ENCODE assay signal across 13 mouse cellular contexts in the genomic region with DNA sequence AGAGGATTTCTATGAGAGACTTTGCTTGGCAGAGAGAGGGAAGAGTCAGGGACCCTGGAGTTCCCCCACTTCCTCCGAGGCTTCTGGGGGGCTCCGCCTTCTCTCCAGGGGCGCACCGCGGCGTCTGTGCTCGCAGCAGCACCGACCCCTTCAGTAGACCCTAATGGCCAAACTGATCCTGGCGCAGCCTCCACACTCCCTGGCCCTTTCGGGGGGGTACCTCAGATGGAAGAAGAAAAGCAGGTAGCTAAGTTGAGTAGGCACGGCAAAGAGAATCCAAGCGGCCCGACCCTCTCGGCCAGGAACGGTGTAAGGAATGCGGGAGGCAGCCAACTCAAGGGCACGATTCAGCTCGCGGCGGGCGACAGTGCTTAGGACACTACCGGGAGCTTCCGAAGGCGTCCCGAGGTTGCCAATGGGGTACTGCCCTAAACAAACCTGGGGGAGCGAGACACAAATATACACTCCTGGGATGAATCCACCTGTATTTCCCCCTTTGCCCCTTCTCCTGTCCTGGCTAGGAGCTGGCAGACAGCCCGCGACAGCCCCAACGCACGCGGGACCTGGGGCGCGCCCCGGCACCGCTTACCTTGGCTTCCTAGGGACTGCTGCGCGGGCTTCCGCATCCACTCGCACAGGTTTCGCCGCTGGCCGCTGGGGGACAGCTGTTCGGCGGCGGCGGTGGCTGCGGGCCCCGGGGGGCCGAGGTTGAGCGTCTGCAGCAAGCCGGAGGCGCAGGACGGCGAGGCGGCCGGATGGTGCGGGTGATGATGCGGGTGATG. TPM values are rescaled to one million over a fixed set of nuclear protein-coding genes. Genes with fewer than 3 reads are reported as not detected.
DNase-seq lines count a peak whose midpoint lies in the region; ATAC-seq and TF ChIP-seq lines count a peak whose summit lies in the region.
"Had no signal": no experiment of that assay in that cellular context is flagged by ENCODE, and none has a peak within 500 bp of the region (broad histone marks: within the 10 kb centered on the region; RNA-seq: fewer than 3 reads in every experiment).

No protein-coding gene starts in this region.

- in situ Hi-C loops in Patski (cut with MboI; ENCODE audit: low pct_unique_long_range_greater_than_20kb) = no loop called here

- no peak for DNase-seq in heart, adult 18-20 months
- no peak for DNase-seq in Patski (ENCODE audit: low read depth, low spot score)
- DNase-seq in hindbrain, embryonic 14.5 days (ENCODE audit: low spot score) = no peak
- no peak for DNase-seq in gastrocnemius, postnatal 25 days
- no peak for DNase-seq in layer of hippocampus, postnatal 36 days
- DNase-seq in left cerebral cortex, adult 2 months (ENCODE audit: extremely low spot score in 1 of 2, low spot score in 2 of 2) = no peak
- DNase-seq: adrenal gland, postnatal 36 days had no signal

- POLR2A ChIA-PET in Patski (lab: Charles Lee) = interaction anchor here (1.1 kb wide), 1 partner anchor 8 kb away, joined by 3 read pairs; no protein-coding TSS in a partner anchor

- H3K36me3 ChIP-seq in heart, embryonic 16.5 days (ENCODE audit: control insufficient read depth, insufficient read depth) = no peaks in the 10 kb centered on the region
- no peaks in the 10 kb centered on the region for H3K36me3 ChIP-seq in hindbrain, embryonic 14.5 days (replicated peaks; ENCODE audit: control insufficient read depth, insufficient read depth)
- no peaks in the 10 kb centered on the region for H3K36me3 ChIP-seq in midbrain, embryonic 12.5 days
- H3K36me3 ChIP-seq: neural tube, embryonic 13.5 days had no signal

- no peaks in the 10 kb centered on the region for H3K9me3 ChIP-seq in heart, embryonic 16.5 days (replicated peaks; ENCODE audit: control insufficient read depth, low read length)
- H3K9me3 ChIP-seq in hindbrain, embryonic 14.5 days (ENCODE audit: control insufficient read depth, low read length) = no peaks in the 10 kb centered on the region
- no peaks in the 10 kb centered on the region for H3K9me3 ChIP-seq in midbrain, embryonic 12.5 days
- H3K9me3 ChIP-seq: neural tube, embryonic 13.5 days had no signal

- peaks cover 99% of the 10 kb centered on the region for H3K27me3 ChIP-seq in heart, embryonic 16.5 days (ENCODE audit: control insufficient read depth, insufficient read depth, low read length)
- peaks cover 68% of the 10 kb centered on the region for H3K27me3 ChIP-seq in Patski
- peaks cover 100% of the 10 kb centered on the region for H3K27me3 ChIP-seq in hindbrain, embryonic 14.5 days (ENCODE audit: control insufficient read depth, insufficient read depth, low read length)
- H3K27me3 ChIP-seq in midbrain, embryonic 12.5 days = peaks cover 100% of the 10 kb centered on the region

- intact Hi-C loops in left cerebral cortex, adult 2 months (cut with DNase I) = loop anchor here (10.0 kb wide), 1 partner anchor 419 kb away; a partner anchor contains a TSS

- 1% methylated on average over 57 of the region's 58 CpGs for WGBS in heart, embryonic 16.5 days
- under 1% methylated on average over 57 of the region's 58 CpGs for WGBS in hindbrain, embryonic 14.5 days
- WGBS in midbrain, embryonic 12.5 days = under 1% methylated on average over 58 of the region's 58 CpGs

- H3K4me1 ChIP-seq in heart, embryonic 16.5 days (ENCODE audit: control insufficient read depth, insufficient read depth, low read length) = peaks cover 6% of the 10 kb centered on the region; the same call in 1 of the 2 replicates
- H3K4me1 ChIP-seq in hindbrain, embryonic 14.5 days (replicated peaks; ENCODE audit: control insufficient read depth, insufficient read depth, low read length) = no peaks in the 10 kb centered on the region; the same call in 1 of the 2 replicates
- H3K4me1 ChIP-seq in midbrain, embryonic 12.5 days = peaks cover 11% of the 10 kb centered on the region; the same call in 1 of the 2 replicates

- no peak overlapping the region for H3K27ac ChIP-seq in heart, embryonic 16.5 days (ENCODE audit: low read length)
- no peak overlapping the region for H3K27ac ChIP-seq in hindbrain, embryonic 14.5 days
- H3K27ac ChIP-seq in midbrain, embryonic 12.5 days (replicated peaks) = no peak overlapping the region
- no peak overlapping the region for H3K27ac ChIP-seq in left cerebral cortex, adult 2 months
- H3K27ac ChIP-seq: neural tube, embryonic 13.5 days had no signal

- peak overlapping the region; percentile 26; the same call in 1 of the 2 replicates for H3K4me2 ChIP-seq in heart, embryonic 16.5 days (ENCODE audit: low read depth, low read length)
- H3K4me2 ChIP-seq in hindbrain, embryonic 14.5 days (replicated peaks) = no peak overlapping the region
- no peak overlapping the region for H3K4me2 ChIP-seq in midbrain, embryonic 12.5 days (replicated peaks)
- H3K4me2 ChIP-seq: neural tube, embryonic 13.5 days had no signal

- no peak for TF ChIP-seq CTCF in Patski (IDR thresholded peaks at IDR 0.05)
- no peak for TF ChIP-seq CTCF in left cerebral cortex, adult 2 months (IDR thresholded peaks at IDR 0.05)

- H3K9ac ChIP-seq in heart, embryonic 16.5 days (ENCODE audit: low read length) = no peak overlapping the region
- no peak overlapping the region for H3K9ac ChIP-seq in hindbrain, embryonic 14.5 days
- no peak overlapping the region for H3K9ac ChIP-seq in midbrain, embryonic 12.5 days (replicated peaks)
- H3K9ac ChIP-seq: neural tube, embryonic 13.5 days had no signal

- peak overlapping the region; percentile 12; the same call in 1 of the 2 replicates for H3K4me3 ChIP-seq in heart, embryonic 16.5 days (ENCODE audit: low read length)
- H3K4me3 ChIP-seq in hindbrain, embryonic 14.5 days (replicated peaks; ENCODE audit: low read length) = 0 out of 2 replicates have a peak overlapping the region, but pooled peaks have one; percentile 2
- H3K4me3 ChIP-seq in midbrain, embryonic 12.5 days = peak overlapping the region; percentile 12; the same call in 1 of the 2 replicates
- H3K4me3 ChIP-seq in left cerebral cortex, adult 2 months = no peak overlapping the region
- H3K4me3 ChIP-seq: neural tube, embryonic 13.5 days had no signal

- CTCF ChIA-PET in Patski (lab: Charles Lee) = interaction anchor here (0.7 to 3.7 kb wide), 2 partner anchors 12 to 13 kb away, joined by 3 to 18 read pairs; no protein-coding TSS in a partner anchor

- no peak for ATAC-seq in heart, embryonic 16.5 days (replicated peaks; ENCODE audit: extremely low read depth, insufficient read depth, low FRiP score)
- peak; percentile 3 for ATAC-seq in Patski
- ATAC-seq in hindbrain, embryonic 14.5 days (ENCODE audit: low FRiP score) = no peak
- ATAC-seq in midbrain, embryonic 12.5 days (ENCODE audit: low FRiP score, low read depth) = no peak

RNA-seq across cellular contexts. Expression of a gene that starts 1.0 kb away (rescaled TPM):
- 0.47 TPM in 1 of 2 replicates, not detected in the other for polyA plus RNA-seq in heart, embryonic 16.5 days (2015; fragmentation: Nextera tagmentation; extraction: Ambion mirVana)
- not detected for total RNA-seq in heart, adult 18-20 months (2021)
- 0.13 TPM for polyA plus RNA-seq in Patski (2021)
- polyA plus RNA-seq in hindbrain, embryonic 14.5 days (2014; fragmentation: Nextera tagmentation; extraction: Ambion mirVana) = not detected in 2 replicates
- polyA plus RNA-seq in midbrain, embryonic 12.5 days (2016; fragmentation: Nextera tagmentation; extraction: Ambion mirVana) = not detected in 2 replicates
- total RNA-seq in gastrocnemius, postnatal 25 days (2021) = not detected
- not detected for total RNA-seq in layer of hippocampus, postnatal 36 days (2021)
- not detected for total RNA-seq in left cerebral cortex, adult 2 months (2021)
- total RNA-seq: adrenal gland, postnatal 36 days; CH12.LX; left cerebral cortex, postnatal 10 days had no signal
- polyA plus RNA-seq: neural tube, embryonic 13.5 days had no signal

RNA-seq across cellular contexts. Expression of a gene that starts 16.2 kb away (rescaled TPM):
- not detected in 2 replicates for polyA plus RNA-seq in heart, embryonic 16.5 days (2015; fragmentation: Nextera tagmentation; extraction: Ambion mirVana)
- total RNA-seq in heart, adult 18-20 months (2021) = not detected
- polyA plus RNA-seq in Patski (2021) = not detected
- polyA plus RNA-seq in hindbrain, embryonic 14.5 days (2014; fragmentation: Nextera tagmentation; extraction: Ambion mirVana) = not detected in 2 replicates
- polyA plus RNA-seq in midbrain, embryonic 12.5 days (2016; fragmentation: Nextera tagmentation; extraction: Ambion mirVana) = not detected in 2 replicates
- not detected for total RNA-seq in gastrocnemius, postnatal 25 days (2021)
- total RNA-seq in layer of hippocampus, postnatal 36 days (2021) = not detected
- not detected for total RNA-seq in left cerebral cortex, adult 2 months (2021)
- total RNA-seq: CH12.LX; hematopoietic stem cell, adult 5-6 weeks; left cerebral cortex, postnatal 10 days had no signal
- polyA plus RNA-seq: neural tube, embryonic 13.5 days had no signal

RNA-seq across cellular contexts. Expression of a gene that starts 36.3 kb away (rescaled TPM):
- not detected in 2 replicates for polyA plus RNA-seq in heart, embryonic 16.5 days (2015; fragmentation: Nextera tagmentation; extraction: Ambion mirVana)
- not detected for total RNA-seq in heart, adult 18-20 months (2021)
- polyA plus RNA-seq in Patski (2021) = not detected
- polyA plus RNA-seq in hindbrain, embryonic 14.5 days (2014; fragmentation: Nextera tagmentation; extraction: Ambion mirVana) = not detected in 2 replicates
- not detected in 2 replicates for polyA plus RNA-seq in midbrain, embryonic 12.5 days (2016; fragmentation: Nextera tagmentation; extraction: Ambion mirVana)
- not detected for total RNA-seq in gastrocnemius, postnatal 25 days (2021)
- not detected for total RNA-seq in layer of hippocampus, postnatal 36 days (2021)
- not detected for total RNA-seq in left cerebral cortex, adult 2 months (2021)
- total RNA-seq: adrenal gland, postnatal 36 days; CH12.LX; hematopoietic stem cell, adult 5-6 weeks; left cerebral cortex, postnatal 10 days had no signal
- polyA plus RNA-seq: neural tube, embryonic 13.5 days had no signal
